Mouse (Mus musculus): ENCODE data around the gene Arpc1b. TPM values are rescaled to one million over a fixed set of nuclear protein-coding genes. Genes with fewer than 3 reads are reported as not detected.
"Not testable (repeated sequence)": the region's sequence is repeated elsewhere in the genome, so short reads cannot be mapped to it uniquely, and the experiment has no call there.

The Arpc1b gene
- polyA plus RNA-seq, 1 experiment from 2014 or later, result 381 TPM

- not testable (repeated sequence) for H3K9me3 ChIP-seq (replicated peaks; ENCODE audit: control insufficient read depth, low read length); ATAC-seq (ENCODE audit: insufficient read depth, low FRiP score); H3K4me2 ChIP-seq (ENCODE audit: low read depth, low read length); H3K4me3 ChIP-seq (replicated peaks; ENCODE audit: low read length); H3K4me1 ChIP-seq (ENCODE audit: control insufficient read depth, insufficient read depth, low read length); H3K27me3 ChIP-seq (ENCODE audit: control insufficient read depth, insufficient read depth, low read length); H3K9ac ChIP-seq (ENCODE audit: low read length); H3K27ac ChIP-seq (ENCODE audit: low read length)
- 82% methylated on average over 6 of the region's 6 CpGs for WGBS
- H3K36me3 ChIP-seq (ENCODE audit: control insufficient read depth, insufficient read depth, low read length), result peaks cover 53% of the 10 kb centered on the region
Measured at GRCm38 (mm10) chr5:145133275-145133674, 19.3 kb downstream of the Arpc1b start.

- Histone ChIP-seq H3K27me3 (ENCODE audit: control insufficient read depth, insufficient read depth, low read length) (no peaks in the 10 kb centered on the region), H3K9me3 (replicated peaks; ENCODE audit: control insufficient read depth, low read length) (no peaks in the 10 kb centered on the region), H3K4me2 (ENCODE audit: low read depth, low read length) (peak overlapping the region; percentile 81), H3K9ac (ENCODE audit: low read length) (peak overlapping the region; percentile 87), H3K36me3 (ENCODE audit: control insufficient read depth, insufficient read depth, low read length) (peaks cover 20% of the 10 kb centered on the region), H3K4me3 (replicated peaks; ENCODE audit: low read length) (peak overlapping the region; percentile 94), H3K4me1 (ENCODE audit: control insufficient read depth, insufficient read depth, low read length) (peaks cover 15% of the 10 kb centered on the region), H3K27ac (ENCODE audit: low read length) (no peak overlapping the region)
- ATAC-seq (ENCODE audit: insufficient read depth, low FRiP score), result no peak
- 2% methylated on average over 6 of the region's 6 CpGs for WGBS
Measured at GRCm38 (mm10) chr5:145138836-145139235, 24.8 kb downstream of the Arpc1b start.

GRCm38 (mm10) chr5:145139571-145140519, 25.8 kb downstream of the Arpc1b start, which contains the start of the genes Pdap1 and Bud31:
TSS of gene Pdap1 (minus strand) at chr5:145140238.
TSS of gene Bud31 (plus strand) at chr5:145140362.
- Histone ChIP-seq H3K27ac (ENCODE audit: low read length) (peak within 1 kb of the TSS; percentile 87), H3K36me3 (ENCODE audit: control insufficient read depth, insufficient read depth, low read length) (peaks cover 13% of the 10 kb centered on the region), H3K4me2 (ENCODE audit: low read depth, low read length) (peak within 1 kb of the TSS; percentile 86), H3K9me3 (replicated peaks; ENCODE audit: control insufficient read depth, low read length) (no peaks in the 10 kb centered on the region), H3K4me3 (replicated peaks; ENCODE audit: low read length) (peak within 1 kb of the TSS; percentile 94), H3K27me3 (ENCODE audit: control insufficient read depth, insufficient read depth, low read length) (no peaks in the 10 kb centered on the region), H3K9ac (ENCODE audit: low read length) (peak within 1 kb of the TSS; percentile 87), H3K4me1 (ENCODE audit: control insufficient read depth, insufficient read depth, low read length) (peaks cover 15% of the 10 kb centered on the region)
- peak; percentile 94 for ATAC-seq (ENCODE audit: insufficient read depth, low FRiP score)
- WGBS, result under 1% methylated on average over 84 of the region's 84 CpGs

GRCm38 (mm10) chr5:145140611-145141010, 26.6 kb downstream of the Arpc1b start:
- peak overlapping the region; percentile 87 for H3K9ac ChIP-seq (ENCODE audit: low read length)
- ATAC-seq (ENCODE audit: insufficient read depth, low FRiP score), result no peak
- H3K4me1 ChIP-seq (ENCODE audit: control insufficient read depth, insufficient read depth, low read length), result peaks cover 15% of the 10 kb centered on the region
- no peaks in the 10 kb centered on the region for H3K9me3 ChIP-seq (replicated peaks; ENCODE audit: control insufficient read depth, low read length)
- H3K36me3 ChIP-seq (ENCODE audit: control insufficient read depth, insufficient read depth, low read length), result peaks cover 19% of the 10 kb centered on the region
- peak overlapping the region; percentile 87 for H3K27ac ChIP-seq (ENCODE audit: low read length)
- H3K4me2 ChIP-seq (ENCODE audit: low read depth, low read length), result peak overlapping the region; percentile 86
- WGBS, result under 1% methylated on average over 18 of the region's 18 CpGs
- H3K27me3 ChIP-seq (ENCODE audit: control insufficient read depth, insufficient read depth, low read length), result no peaks in the 10 kb centered on the region
- peak overlapping the region; percentile 94 for H3K4me3 ChIP-seq (replicated peaks; ENCODE audit: low read length)

DNA sequence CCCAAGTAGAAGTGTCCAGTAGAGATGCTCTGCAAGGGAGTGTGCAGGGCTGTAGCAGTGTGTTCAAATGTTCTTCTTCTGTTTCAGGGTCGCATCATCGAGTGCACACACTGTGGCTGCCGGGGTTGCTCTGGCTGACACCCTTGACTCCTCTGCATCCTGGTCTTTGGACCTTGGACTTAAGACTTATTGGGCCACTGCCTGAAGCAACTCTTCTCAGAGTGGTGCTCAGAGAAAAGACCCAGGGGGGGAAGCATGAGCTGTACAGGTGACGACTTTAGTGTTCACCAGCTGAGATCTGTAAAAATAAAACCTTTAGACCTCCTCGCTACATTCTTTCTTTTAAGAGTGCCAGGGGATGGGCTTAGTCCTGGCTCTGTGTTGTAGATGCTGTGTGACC, 33.7 kb downstream of the Arpc1b start:
- peaks cover 36% of the 10 kb centered on the region for H3K36me3 ChIP-seq (ENCODE audit: control insufficient read depth, insufficient read depth, low read length)
- ATAC-seq (ENCODE audit: insufficient read depth, low FRiP score), result no peak
- H3K27ac ChIP-seq (ENCODE audit: low read length), result no peak overlapping the region
- no peak overlapping the region for H3K9ac ChIP-seq (ENCODE audit: low read length)
- H3K4me3 ChIP-seq (replicated peaks; ENCODE audit: low read length), result no peak overlapping the region
- no peaks in the 10 kb centered on the region for H3K4me1 ChIP-seq (ENCODE audit: control insufficient read depth, insufficient read depth, low read length)
- no peaks in the 10 kb centered on the region for H3K9me3 ChIP-seq (replicated peaks; ENCODE audit: control insufficient read depth, low read length)
- no peaks in the 10 kb centered on the region for H3K27me3 ChIP-seq (ENCODE audit: control insufficient read depth, insufficient read depth, low read length)
- H3K4me2 ChIP-seq (ENCODE audit: low read depth, low read length), result no peak overlapping the region
- WGBS, result 86% methylated on average over 5 of the region's 5 CpGs

- 88% methylated on average over 6 of the region's 6 CpGs for WGBS
- Histone ChIP-seq H3K27me3 (ENCODE audit: control insufficient read depth, insufficient read depth, low read length) (no peaks in the 10 kb centered on the region), H3K4me2 (ENCODE audit: low read depth, low read length) (no peak overlapping the region), H3K4me1 (ENCODE audit: control insufficient read depth, insufficient read depth, low read length) (no peaks in the 10 kb centered on the region), H3K9ac (ENCODE audit: low read length) (no peak overlapping the region), H3K27ac (ENCODE audit: low read length) (no peak overlapping the region), H3K36me3 (ENCODE audit: control insufficient read depth, insufficient read depth, low read length) (peaks cover 31% of the 10 kb centered on the region), H3K9me3 (replicated peaks; ENCODE audit: control insufficient read depth, low read length) (no peaks in the 10 kb centered on the region), H3K4me3 (replicated peaks; ENCODE audit: low read length) (no peak overlapping the region)
- no peak for ATAC-seq (ENCODE audit: insufficient read depth, low FRiP score)
Measured at GRCm38 (mm10) chr5:145149294-145149693, 35.3 kb downstream of the Arpc1b start.

DNA sequence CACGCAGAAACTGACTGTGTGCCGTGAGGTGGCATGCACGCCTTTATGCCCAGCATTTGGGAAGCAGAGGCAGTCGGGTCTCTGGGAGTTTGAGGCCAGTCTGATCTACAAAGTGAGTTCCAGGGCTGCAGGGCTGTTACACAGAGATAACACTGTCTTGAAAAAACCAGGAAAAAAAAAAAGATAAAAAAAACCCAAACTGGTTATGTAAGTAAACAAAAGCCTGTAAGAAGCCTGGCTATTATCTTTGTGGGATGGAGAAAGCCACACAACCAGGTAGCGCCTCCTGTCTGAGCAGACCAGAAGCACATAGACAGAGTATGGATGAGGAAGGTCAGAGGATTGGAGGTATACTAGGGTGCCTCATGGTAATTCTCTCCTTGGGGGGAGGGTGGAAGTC, 38.7 kb downstream of the Arpc1b start:
- no peak overlapping the region for H3K9ac ChIP-seq (ENCODE audit: low read length)
- H3K36me3 ChIP-seq (ENCODE audit: control insufficient read depth, insufficient read depth, low read length), result peaks cover 24% of the 10 kb centered on the region; the same call in 1 of the 2 replicates
- no peak overlapping the region for H3K4me2 ChIP-seq (ENCODE audit: low read depth, low read length)
- no peaks in the 10 kb centered on the region for H3K27me3 ChIP-seq (ENCODE audit: control insufficient read depth, insufficient read depth, low read length)
- no peak overlapping the region for H3K27ac ChIP-seq (ENCODE audit: low read length)
- no peaks in the 10 kb centered on the region for H3K4me1 ChIP-seq (ENCODE audit: control insufficient read depth, insufficient read depth, low read length)
- WGBS, result 85% methylated on average over 5 of the region's 5 CpGs
- H3K9me3 ChIP-seq (replicated peaks; ENCODE audit: control insufficient read depth, low read length), result no peaks in the 10 kb centered on the region
- no peak for ATAC-seq (ENCODE audit: insufficient read depth, low FRiP score)
- no peak overlapping the region for H3K4me3 ChIP-seq (replicated peaks; ENCODE audit: low read length)

GRCm38 (mm10) chr5:145161361-145161760, 47.3 kb downstream of the Arpc1b start:
- WGBS, result 93% methylated on average over 14 of the region's 14 CpGs
- no peaks in the 10 kb centered on the region for H3K9me3 ChIP-seq (replicated peaks; ENCODE audit: control insufficient read depth, low read length)
- no peaks in the 10 kb centered on the region for H3K27me3 ChIP-seq (ENCODE audit: control insufficient read depth, insufficient read depth, low read length)
- no peak overlapping the region for H3K9ac ChIP-seq (ENCODE audit: low read length)
- peaks cover 8% of the 10 kb centered on the region for H3K4me1 ChIP-seq (ENCODE audit: control insufficient read depth, insufficient read depth, low read length)
- no peak overlapping the region for H3K4me3 ChIP-seq (replicated peaks; ENCODE audit: low read length)
- no peaks in the 10 kb centered on the region; the same call in 1 of the 2 replicates for H3K36me3 ChIP-seq (ENCODE audit: control insufficient read depth, insufficient read depth, low read length)
- ATAC-seq (ENCODE audit: insufficient read depth, low FRiP score), result no peak
- no peak overlapping the region for H3K27ac ChIP-seq (ENCODE audit: low read length)
- no peak overlapping the region for H3K4me2 ChIP-seq (ENCODE audit: low read depth, low read length)

DNA sequence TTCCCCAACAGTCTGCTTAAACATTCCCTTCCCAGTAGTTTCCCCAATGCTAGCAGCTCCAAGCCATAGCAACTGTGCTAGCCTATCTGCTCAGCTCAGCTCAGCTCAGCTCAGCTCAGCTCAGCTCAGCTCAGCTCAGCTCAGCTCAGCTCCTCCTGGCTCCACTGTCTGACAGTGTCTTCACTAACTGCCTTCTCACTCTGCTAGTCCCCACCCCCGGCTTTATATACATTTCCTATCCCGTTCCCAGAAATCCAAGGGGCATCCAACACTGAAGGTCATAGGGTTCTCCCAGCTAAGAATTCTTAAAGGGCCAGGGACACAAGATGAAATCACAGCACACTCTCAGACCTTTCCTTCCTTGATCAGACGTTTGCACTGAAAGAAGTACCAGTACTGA, 50.7 kb downstream of the Arpc1b start:
- H3K4me3 ChIP-seq (replicated peaks; ENCODE audit: low read length), result no peak overlapping the region
- ATAC-seq (ENCODE audit: insufficient read depth, low FRiP score), result no peak
- H3K27me3 ChIP-seq (ENCODE audit: control insufficient read depth, insufficient read depth, low read length), result no peaks in the 10 kb centered on the region
- no peaks in the 10 kb centered on the region for H3K36me3 ChIP-seq (ENCODE audit: control insufficient read depth, insufficient read depth, low read length)
- H3K4me2 ChIP-seq (ENCODE audit: low read depth, low read length), result no peak overlapping the region
- 0 out of 2 replicates have a peak overlapping the region, but pooled peaks have one; percentile 2 for H3K9ac ChIP-seq (ENCODE audit: low read length)
- H3K4me1 ChIP-seq (ENCODE audit: control insufficient read depth, insufficient read depth, low read length), result peaks cover 19% of the 10 kb centered on the region
- no peaks in the 10 kb centered on the region for H3K9me3 ChIP-seq (replicated peaks; ENCODE audit: control insufficient read depth, low read length)
- no peak overlapping the region for H3K27ac ChIP-seq (ENCODE audit: low read length)
- WGBS, result 40% methylated on average over 3 of the region's 3 CpGs
